In genomic region chrX:20547609-20548008, GRCm38 (mm10) we compare ENCODE assay signal across 9 mouse cellular contexts. TPM values are rescaled to one million over a fixed set of nuclear protein-coding genes. Genes with fewer than 3 reads are reported as not detected.
DNase-seq lines count a peak whose midpoint lies in the region; ATAC-seq lines count a peak whose summit lies in the region.
"Had no signal": no experiment of that assay in that cellular context is flagged by ENCODE, and none has a peak within 500 bp of the region (broad histone marks: within the 10 kb centered on the region; RNA-seq: fewer than 3 reads in every experiment).

No protein-coding gene starts in this region.

- no peaks in the 10 kb centered on the region for H3K9me3 ChIP-seq in heart, embryonic 10.5 days
- no peaks in the 10 kb centered on the region for H3K9me3 ChIP-seq in intestine, embryonic 16.5 days (ENCODE audit: control insufficient read depth, low read length)
- no peaks in the 10 kb centered on the region for H3K9me3 ChIP-seq in midbrain, embryonic 11.5 days (ENCODE audit: control insufficient read depth, low read length)

- DNase-seq in heart, embryonic 10.5 days (ENCODE audit: low spot score): no peak
- no peak for DNase-seq in heart, adult 11 months
- DNase-seq in adrenal gland, postnatal 36 days: peak; percentile 72 to 74
- no peak for DNase-seq in midbrain, embryonic 11.5 days (ENCODE audit: low spot score, missing footprints)
- no peak for DNase-seq in layer of hippocampus, adult 8-10 months (ENCODE audit: low spot score in 2 of 2)
- DNase-seq in thymus, postnatal 14 days: no peak

- peak overlapping the region; percentile 54; the same call in 1 of the 2 replicates for H3K4me3 ChIP-seq in heart, embryonic 10.5 days
- peak overlapping the region; percentile 40 for H3K4me3 ChIP-seq in intestine, embryonic 16.5 days (ENCODE audit: low read length)
- H3K4me3 ChIP-seq in midbrain, embryonic 11.5 days (ENCODE audit: low read depth, low read length): no peak overlapping the region; the same call in 1 of the 2 replicates

- H3K4me1 ChIP-seq in heart, embryonic 10.5 days: no peaks in the 10 kb centered on the region
- no peaks in the 10 kb centered on the region for H3K4me1 ChIP-seq in intestine, embryonic 16.5 days (ENCODE audit: control insufficient read depth, insufficient read depth, low read length)
- H3K4me1 ChIP-seq in midbrain, embryonic 11.5 days (ENCODE audit: control insufficient read depth, insufficient read depth, low read length): no peaks in the 10 kb centered on the region

- H3K9ac ChIP-seq in intestine, embryonic 16.5 days (ENCODE audit: low read depth, low read length): peak overlapping the region; percentile 56; the same call in 1 of the 2 replicates
- H3K9ac ChIP-seq in midbrain, embryonic 11.5 days (ENCODE audit: low read length): peak overlapping the region; percentile 64; the same call in 1 of the 2 replicates

- no peaks in the 10 kb centered on the region for H3K27me3 ChIP-seq in heart, embryonic 10.5 days (ENCODE audit: insufficient read depth, poor library complexity, severe bottlenecking)
- H3K27me3 ChIP-seq in intestine, embryonic 16.5 days (replicated peaks; ENCODE audit: control insufficient read depth, insufficient read depth, low read length): no peaks in the 10 kb centered on the region
- no peaks in the 10 kb centered on the region for H3K27me3 ChIP-seq in midbrain, embryonic 11.5 days (ENCODE audit: control insufficient read depth, insufficient read depth, low read length)

- H3K27ac ChIP-seq in heart, embryonic 10.5 days: peak overlapping the region; percentile 78
- H3K27ac ChIP-seq in intestine, embryonic 16.5 days (ENCODE audit: low read length): peak overlapping the region; percentile 74
- H3K27ac ChIP-seq in midbrain, embryonic 11.5 days (ENCODE audit: low read depth, low read length): no peak overlapping the region

- WGBS in heart, embryonic 10.5 days: 60% methylated on average over 5 of the region's 5 CpGs
- 39% methylated on average over 5 of the region's 5 CpGs for WGBS in intestine, embryonic 16.5 days
- 53% methylated on average over 5 of the region's 5 CpGs for WGBS in midbrain, embryonic 11.5 days

- ATAC-seq in intestine, embryonic 16.5 days: peak; percentile 73
- ATAC-seq in midbrain, embryonic 11.5 days (ENCODE audit: low FRiP score): no peak
- no peak for ATAC-seq in erythroblast, adult 5-6 weeks (replicated peaks; ENCODE audit: low FRiP score, poor library complexity, severe bottlenecking)

- H3K36me3 ChIP-seq in heart, embryonic 10.5 days: no peaks in the 10 kb centered on the region
- H3K36me3 ChIP-seq in intestine, embryonic 16.5 days (ENCODE audit: control insufficient read depth, insufficient read depth, low read length): no peaks in the 10 kb centered on the region
- H3K36me3 ChIP-seq in midbrain, embryonic 11.5 days (ENCODE audit: control insufficient read depth, insufficient read depth, low read length): no peaks in the 10 kb centered on the region

- peak overlapping the region; percentile 54 for H3K4me2 ChIP-seq in intestine, embryonic 16.5 days (ENCODE audit: low read depth, low read length)
- H3K4me2 ChIP-seq in midbrain, embryonic 11.5 days: peak overlapping the region; percentile 52; the same call in 1 of the 2 replicates

RNA-seq across cellular contexts. Expression of gene Rgn, which starts 2.0 kb away (rescaled TPM):
- 0.78 and 2.6 TPM in 2 replicates for polyA plus RNA-seq in heart, embryonic 10.5 days (2016; fragmentation: Nextera tagmentation; extraction: Ambion mirVana)
- 1 to 10 TPM; 1.6 to 3.5 TPM for total RNA-seq in adrenal gland, postnatal 36 days (2021)
- 72.5 and 77.2 TPM in 2 replicates for polyA plus RNA-seq in intestine, embryonic 16.5 days (2015; fragmentation: Nextera tagmentation; extraction: Ambion mirVana)
- polyA plus RNA-seq in midbrain, embryonic 11.5 days (2014; fragmentation: Nextera tagmentation; extraction: Ambion mirVana): 0.08 and 0.48 TPM in 2 replicates
- total RNA-seq in layer of hippocampus, adult 8-10 months (2022): under 1 TPM in 3 of 4 experiments, not detected in 1; 0.27 to 0.39 (median 0.34) TPM
- not detected in 2 replicates for total RNA-seq in erythroblast, adult 5-6 weeks (2015; ENCODE audit: low replicate concordance)
- not detected in 2 replicates for total RNA-seq in erythroblast, adult 5-6 weeks (2017; ENCODE audit: low replicate concordance)
- total RNA-seq: neutrophil, adult 5-6 weeks had no signal

Comparison
In these comparisons a context has a peak if more than half of its experiments do, and no peak if none do; other contexts are left out.
1. DNase-seq: peak in adrenal gland, postnatal 36 days (2 of 2); none in heart, embryonic 10.5 days (single experiment), heart, adult 11 months (single experiment), midbrain, embryonic 11.5 days (single experiment), layer of hippocampus, adult 8-10 months (0 of 2) and thymus, postnatal 14 days (single experiment).